Mouse (Mus musculus) MEL (cell line): ENCODE data around the gene 1110017D15Rik.

ENCODE experiments used
- BHLHE40 ChIP-seq: IDR thresholded peaks from 2 replicates; pipeline ENCODE4 v1.6.1; 2012; ENCODE audit warnings: low read depth, mild to moderate bottlenecking, inconsistent platforms, low read length, improper control_type of control experiment, borderline replicate concordance
- CHD1 ChIP-seq: IDR thresholded peaks from 2 replicates; pipeline ENCODE4 v1.6.1; 2012; ENCODE audit warnings: low read depth, mild to moderate bottlenecking, inconsistent platforms, low read length, improper control_type of control experiment
- CTCF ChIP-seq, 3 experiments: IDR thresholded peaks in 2 of 3; conservative IDR thresholded peaks in 1 of 3; 2 replicates each; pipeline ENCODE4 v1.5.1; 2011 to 2012; ENCODE audit warnings: low read length in 3 of 3, low read depth in 2 of 3, mild to moderate bottlenecking in 2 of 3, improper control_type of control experiment in 1 of 3, inconsistent platforms in 1 of 3, mixed read lengths in 1 of 3, moderate library complexity in 1 of 3; ENCODE audit not compliant: control insufficient read depth in 1 of 3, insufficient read depth in 1 of 3, poor library complexity in 1 of 3, severe bottlenecking in 1 of 3
- EP300 ChIP-seq, 2 experiments: IDR thresholded peaks; 2 replicates each; pipeline ENCODE4 v1.6.1; 2011; ENCODE audit warnings: improper control_type of control experiment in 2 of 2, low read length in 2 of 2, low read depth in 1 of 2, mild to moderate bottlenecking in 1 of 2
- ETS1 ChIP-seq: IDR thresholded peaks from 2 replicates; pipeline ENCODE4 v1.6.1; 2012; ENCODE audit warnings: low read depth, mild to moderate bottlenecking, inconsistent platforms, low read length, improper control_type of control experiment, moderate library complexity
- MXI1 ChIP-seq: IDR thresholded peaks from 2 replicates; pipeline ENCODE4 v1.6.1; 2011; ENCODE audit warnings: mild to moderate bottlenecking, low read depth, low read length, improper control_type of control experiment
- POLR2A ChIP-seq, 2 experiments: IDR thresholded peaks; 2 replicates each; pipeline ENCODE4 v1.6.1; 2011 to 2012; ENCODE audit warnings: low read length in 2 of 2, mild to moderate bottlenecking in 2 of 2, control low read depth in 1 of 2, improper control_type of control experiment in 1 of 2, low read depth in 1 of 2, moderate library complexity in 1 of 2; ENCODE audit not compliant: control insufficient read depth in 1 of 2, insufficient read depth in 1 of 2, poor library complexity in 1 of 2
- SMC3 ChIP-seq: IDR thresholded peaks from 2 replicates; pipeline ENCODE4 v1.6.1; 2011; ENCODE audit warnings: low read depth, low read length, improper control_type of control experiment

GRCm38 (mm10) chr4:41500787-41501186 is 16.3 kb downstream of the 1110017D15Rik start:
- no peak for TF ChIP-seq EP300 (IDR thresholded peaks at IDR 0.05; ENCODE audit: low read depth in 1 of 2, low read length in 2 of 2)
- no peak for TF ChIP-seq SMC3
- TF ChIP-seq POLR2A (IDR thresholded peaks at IDR 0.05; ENCODE audit: control insufficient read depth in 1 of 2, insufficient read depth in 1 of 2, low read depth in 1 of 2, low read length in 2 of 2, poor library complexity in 1 of 2): no peak
- no peak for TF ChIP-seq BHLHE40
- no peak for TF ChIP-seq MXI1
- no peak for TF ChIP-seq ETS1
- TF ChIP-seq CTCF (IDR thresholded peaks at IDR 0.05 in 2 of 3, conservative IDR thresholded peaks at IDR 0.05 in 1 of 3; ENCODE audit: control insufficient read depth in 1 of 3, insufficient read depth in 1 of 3, low read depth in 2 of 3, low read length in 3 of 3, poor library complexity in 1 of 3, severe bottlenecking in 1 of 3): no peak
- TF ChIP-seq CHD1: no peak
